Mouse (Mus musculus): Measurements from ENCODE around the gene Slc35b4. TPM values are rescaled to one million over a fixed set of nuclear protein-coding genes. Genes with fewer than 3 reads are reported as not detected.

The Slc35b4 gene
- polyA plus RNA-seq, 2 experiments: 8.4 to 17.0 TPM

- Histone ChIP-seq H3K4me1 (replicated peaks; ENCODE audit: control insufficient read depth in 2 of 2, insufficient read depth in 2 of 2, low read length in 1 of 2) (peaks cover 5 to 16% of the 10 kb centered on the region in 2 experiments), H3K9ac (replicated peaks) (no peak overlapping the region), H3K27ac (no peak overlapping the region), H3K36me3 (replicated peaks; ENCODE audit: control insufficient read depth, insufficient read depth, low read depth) (no peaks in the 10 kb centered on the region), H3K4me3 (ENCODE audit: insufficient read depth in 1 of 2, low read depth in 2 of 2, low read length in 2 of 2) (no peak overlapping the region), H3K27me3 (ENCODE audit: control insufficient read depth, insufficient read depth, low read length) (no peaks in the 10 kb centered on the region), H3K9me3 (ENCODE audit: control insufficient read depth, low read length) (no peaks in the 10 kb centered on the region), H3K4me2 (ENCODE audit: low read depth) (peak overlapping the region; percentile 26)
- DNase-seq (ENCODE audit: low read depth in 3 of 3, low spot score in 3 of 3) (no peak), ATAC-seq (ENCODE audit: insufficient read depth) (no peak)
- WGBS (ENCODE audit: insufficient replicate concordance): 61% methylated on average over 4 of the region's 4 CpGs
- TF ChIP-seq CTCF (IDR thresholded peaks at IDR 0.05; ENCODE audit: low read depth) (no peak), EP300 (IDR thresholded peaks at IDR 0.05; ENCODE audit: low read depth) (no peak)
These were observed 3.0 kb upstream of the Slc35b4 start for GRCm38 (mm10) chr6:34179911-34180310.

- Histone ChIP-seq H3K4me3 (ENCODE audit: insufficient read depth in 1 of 2, low read depth in 2 of 2, low read length in 2 of 2) (no peak overlapping the region), H3K4me1 (replicated peaks; ENCODE audit: control insufficient read depth in 2 of 2, insufficient read depth in 2 of 2, low read length in 1 of 2) (peaks cover 5 to 16% of the 10 kb centered on the region in 2 experiments), H3K9ac (replicated peaks) (no peak overlapping the region), H3K9me3 (ENCODE audit: control insufficient read depth, low read length) (no peaks in the 10 kb centered on the region), H3K27ac (no peak overlapping the region), H3K27me3 (ENCODE audit: control insufficient read depth, insufficient read depth, low read length) (no peaks in the 10 kb centered on the region), H3K4me2 (ENCODE audit: low read depth) (no peak overlapping the region), H3K36me3 (replicated peaks; ENCODE audit: control insufficient read depth, insufficient read depth, low read depth) (no peaks in the 10 kb centered on the region)
- ATAC-seq (ENCODE audit: insufficient read depth) (no peak), DNase-seq (ENCODE audit: low read depth in 3 of 3, low spot score in 3 of 3) (no peak)
- WGBS (ENCODE audit: insufficient replicate concordance): 62% methylated on average over 3 of the region's 3 CpGs
- TF ChIP-seq CTCF (IDR thresholded peaks at IDR 0.05; ENCODE audit: low read depth) (no peak), EP300 (IDR thresholded peaks at IDR 0.05; ENCODE audit: low read depth) (no peak)
These were observed 2.1 kb upstream of the Slc35b4 start for GRCm38 (mm10) chr6:34179007-34179406.

GRCm38 (mm10) chr6:34176111-34176863 lies 624 bp downstream of the Slc35b4 start:
- peak; percentile 75 for ATAC-seq (ENCODE audit: insufficient read depth)
- Histone ChIP-seq H3K27me3 (ENCODE audit: control insufficient read depth, insufficient read depth, low read length) (no peaks in the 10 kb centered on the region), H3K4me1 (replicated peaks; ENCODE audit: control insufficient read depth in 2 of 2, insufficient read depth in 2 of 2, low read length in 1 of 2) (peaks cover 5 to 12% of the 10 kb centered on the region in 2 experiments), H3K27ac (peak overlapping the region; percentile 43), H3K9ac (replicated peaks) (peak overlapping the region; percentile 75), H3K36me3 (replicated peaks; ENCODE audit: control insufficient read depth, insufficient read depth, low read depth) (no peaks in the 10 kb centered on the region), H3K4me2 (ENCODE audit: low read depth) (peak overlapping the region; percentile 83), H3K9me3 (ENCODE audit: control insufficient read depth, low read length) (no peaks in the 10 kb centered on the region), H3K4me3 (ENCODE audit: insufficient read depth in 1 of 2, low read depth in 2 of 2, low read length in 2 of 2) (peak overlapping the region; percentile 76)
- peak in 2 of 3 experiments; percentile 20 to 49 for DNase-seq (ENCODE audit: low read depth in 3 of 3, low spot score in 3 of 3)
- TF ChIP-seq EP300 (IDR thresholded peaks at IDR 0.05; ENCODE audit: low read depth): no peak
- WGBS (ENCODE audit: insufficient replicate concordance): 1% methylated on average over 29 of the region's 29 CpGs

GRCm38 (mm10) chr6:34174715-34175114 lies 2.2 kb downstream of the Slc35b4 start:
- H3K27ac ChIP-seq: no peak overlapping the region
- TF ChIP-seq CTCF (IDR thresholded peaks at IDR 0.05; ENCODE audit: low read depth): no peak
- TF ChIP-seq EP300 (IDR thresholded peaks at IDR 0.05; ENCODE audit: low read depth): no peak
- 39% methylated on average over 8 of the region's 8 CpGs for WGBS (ENCODE audit: insufficient replicate concordance)

GRCm38 (mm10) chr6:34173251-34173650 lies 3.7 kb downstream of the Slc35b4 start:
- 84% methylated on average over 10 of the region's 12 CpGs for WGBS (ENCODE audit: insufficient replicate concordance)
- ATAC-seq (ENCODE audit: insufficient read depth): no peak

More at GRCm38 (mm10) chr6:34174715-34175114, 2.2 kb downstream of the Slc35b4 start:
- ATAC-seq (ENCODE audit: insufficient read depth) (no peak), DNase-seq (ENCODE audit: low read depth in 3 of 3, low spot score in 3 of 3) (no peak)
- H3K27me3 ChIP-seq (ENCODE audit: control insufficient read depth, insufficient read depth, low read length): no peaks in the 10 kb centered on the region
- peaks cover 4% of the 10 kb centered on the region; the same call in 1 of the 2 replicates for H3K36me3 ChIP-seq (replicated peaks; ENCODE audit: control insufficient read depth, insufficient read depth, low read depth)
- H3K9me3 ChIP-seq (ENCODE audit: control insufficient read depth, low read length): no peaks in the 10 kb centered on the region
- peaks cover 5 to 12% of the 10 kb centered on the region in 2 experiments for H3K4me1 ChIP-seq (replicated peaks; ENCODE audit: control insufficient read depth in 2 of 2, insufficient read depth in 2 of 2, low read length in 1 of 2)
- no peak overlapping the region for H3K9ac ChIP-seq (replicated peaks)
- H3K4me2 ChIP-seq (ENCODE audit: low read depth): no peak overlapping the region; the same call in 1 of the 2 replicates
- no peak overlapping the region for H3K4me3 ChIP-seq (ENCODE audit: insufficient read depth in 1 of 2, low read depth in 2 of 2, low read length in 2 of 2)

More at GRCm38 (mm10) chr6:34173251-34173650, 3.7 kb downstream of the Slc35b4 start:
- TF ChIP-seq CTCF (IDR thresholded peaks at IDR 0.05; ENCODE audit: low read depth): no peak
- no peak for TF ChIP-seq EP300 (IDR thresholded peaks at IDR 0.05; ENCODE audit: low read depth)
- Histone ChIP-seq H3K4me1 (replicated peaks; ENCODE audit: control insufficient read depth in 2 of 2, insufficient read depth in 2 of 2, low read length in 1 of 2) (peaks cover 5 to 12% of the 10 kb centered on the region in 2 experiments), H3K9me3 (ENCODE audit: control insufficient read depth, low read length) (no peaks in the 10 kb centered on the region), H3K36me3 (replicated peaks; ENCODE audit: control insufficient read depth, insufficient read depth, low read depth) (peaks cover 4% of the 10 kb centered on the region; the same call in 1 of the 2 replicates), H3K27me3 (ENCODE audit: control insufficient read depth, insufficient read depth, low read length) (no peaks in the 10 kb centered on the region), H3K4me3 (ENCODE audit: insufficient read depth in 1 of 2, low read depth in 2 of 2, low read length in 2 of 2) (no peak overlapping the region), H3K27ac (no peak overlapping the region), H3K9ac (replicated peaks) (no peak overlapping the region), H3K4me2 (ENCODE audit: low read depth) (no peak overlapping the region)
- DNase-seq (ENCODE audit: low read depth in 3 of 3, low spot score in 3 of 3): no peak

All from liver, embryonic 14.5 days (tissue).